Mouse (Mus musculus) embryonic fibroblast, embryonic 13.5 days (primary cell): ENCODE data around the gene Mphosph9. TPM values are rescaled to one million over a fixed set of nuclear protein-coding genes. Genes with fewer than 3 reads are reported as not detected.
A peak's percentile ranks its signal among the peaks of the same experiment; 100 is the strongest.
"Not testable (repeated sequence)": the region's sequence is repeated elsewhere in the genome, so short reads cannot be mapped to it uniquely, and the experiment has no call there.

Source experiments
- H3K27ac ChIP-seq: 2 replicates; pipeline ENCODE4 v1.5.1; 2012; ENCODE audit warnings: low read length, control low read depth, inconsistent platforms; ENCODE audit not compliant: insufficient read depth
- H3K4me1 ChIP-seq: 2 replicates; pipeline ENCODE4 v1.6.1; 2011; ENCODE audit warnings: low read length; ENCODE audit not compliant: control insufficient read depth, insufficient read depth
- H3K4me3 ChIP-seq: 2 replicates; pipeline ENCODE4 v1.5.1; 2011; ENCODE audit warnings: mild to moderate bottlenecking, control low read depth, low read length; ENCODE audit not compliant: insufficient read depth
- CTCF ChIP-seq: IDR thresholded peaks from 2 replicates; pipeline ENCODE4 v1.5.1; 2011; ENCODE audit warnings: mild to moderate bottlenecking, control low read depth, low read length, moderate library complexity, borderline replicate concordance; ENCODE audit not compliant: insufficient read depth
- POLR2A ChIP-seq: IDR thresholded peaks from 2 replicates; pipeline ENCODE4 v1.6.1; 2011; ENCODE audit warnings: low read depth, mild to moderate bottlenecking, control low read depth, low read length, moderate library complexity
- polyA plus RNA-seq: library from polyadenylated mRNA; stranded (reverse); fragments of >200 nt; gene quantifications from 2 replicates; pipeline ENCODE4 v1.2.4, GENCODE M21; 2011; ENCODE audit warnings: low read depth; ENCODE audit not compliant: missing spikeins, insufficient read length

Mphosph9 gene
- 9.4 and 15.0 TPM in 2 replicates for polyA plus RNA-seq

GRCm38 (mm10) chr5:124327510-124328364, at the start of gene Mphosph9, which contains the start of gene 2810006K23Rik:
Gene Mphosph9, minus strand, starts transcription at chr5:124327972.
Gene 2810006K23Rik, plus strand, starts transcription at chr5:124328089.
- TF ChIP-seq CTCF (no peak), POLR2A (peak; percentile 99)
- peaks cover 2% of the 10 kb centered on the region; the same call in 1 of the 2 replicates for H3K4me1 ChIP-seq
- H3K4me3 ChIP-seq = peak within 1 kb of the TSS; percentile 79
- H3K27ac ChIP-seq = peak within 1 kb of the TSS; percentile 76

- Histone ChIP-seq H3K27ac (no peak overlapping the region), H3K4me3 (no peak overlapping the region), H3K4me1 (peaks cover 6% of the 10 kb centered on the region; the same call in 1 of the 2 replicates)
- no peak for TF ChIP-seq CTCF
- no peak for TF ChIP-seq POLR2A
These were observed 49.4 kb upstream of the Mphosph9 start for GRCm38 (mm10) chr5:124377149-124377548.

- H3K4me3 ChIP-seq = no peak overlapping the region
- TF ChIP-seq POLR2A = no peak
- no peak for TF ChIP-seq CTCF
- H3K27ac ChIP-seq = no peak overlapping the region
- peaks cover 6% of the 10 kb centered on the region; the same call in 1 of the 2 replicates for H3K4me1 ChIP-seq
These were observed 48.6 kb upstream of the Mphosph9 start for GRCm38 (mm10) chr5:124376401-124376800.

- H3K4me3 ChIP-seq = no peak overlapping the region
- TF ChIP-seq POLR2A = no peak
These were observed 46.5 kb upstream of the Mphosph9 start for GRCm38 (mm10) chr5:124374298-124374697.

GRCm38 (mm10) chr5:124366721-124367120, 38.9 kb upstream of the Mphosph9 start:
- TF ChIP-seq CTCF = no peak
- no peak for TF ChIP-seq POLR2A
- Histone ChIP-seq H3K4me3 (no peak overlapping the region), H3K27ac (no peak overlapping the region), H3K4me1 (no peaks in the 10 kb centered on the region)

More at GRCm38 (mm10) chr5:124374298-124374697, 46.5 kb upstream of the Mphosph9 start:
- Histone ChIP-seq H3K4me1 (peaks cover 6% of the 10 kb centered on the region; the same call in 1 of the 2 replicates), H3K27ac (no peak overlapping the region)

- H3K27ac ChIP-seq = no peak overlapping the region
- no peaks in the 10 kb centered on the region for H3K4me1 ChIP-seq
- no peak overlapping the region for H3K4me3 ChIP-seq
- no peak for TF ChIP-seq POLR2A
- TF ChIP-seq CTCF = no peak
These were observed 38.0 kb upstream of the Mphosph9 start for GRCm38 (mm10) chr5:124365754-124366153.

GRCm38 (mm10) chr5:124364173-124364918, 36.6 kb upstream of the Mphosph9 start:
- TF ChIP-seq CTCF (no peak), POLR2A (no peak)
- Histone ChIP-seq H3K4me3 (no peak overlapping the region), H3K4me1 (no peaks in the 10 kb centered on the region), H3K27ac (no peak overlapping the region)

- H3K27ac ChIP-seq, H3K4me1 ChIP-seq, H3K4me3 ChIP-seq: not testable (repeated sequence)
These were observed 35.2 kb upstream of the Mphosph9 start, which contains the start of gene Cdk2ap1 for GRCm38 (mm10) chr5:124362982-124363381. Gene Cdk2ap1, minus strand, starts transcription at chr5:124363082.

- no peak overlapping the region for H3K4me3 ChIP-seq
- no peaks in the 10 kb centered on the region for H3K4me1 ChIP-seq
- H3K27ac ChIP-seq = no peak overlapping the region
- no peak for TF ChIP-seq CTCF
- no peak for TF ChIP-seq POLR2A
These were observed 31.9 kb upstream of the Mphosph9 start for GRCm38 (mm10) chr5:124359641-124360040.

- H3K4me1 ChIP-seq = no peaks in the 10 kb centered on the region
- H3K4me3 ChIP-seq = no peak overlapping the region
- TF ChIP-seq POLR2A (no peak), CTCF (no peak)
- H3K27ac ChIP-seq = no peak overlapping the region
These were observed 28.9 kb upstream of the Mphosph9 start for GRCm38 (mm10) chr5:124356695-124357094.
